ENCODE assay signal across 23 mouse cellular contexts in the genomic region with DNA sequence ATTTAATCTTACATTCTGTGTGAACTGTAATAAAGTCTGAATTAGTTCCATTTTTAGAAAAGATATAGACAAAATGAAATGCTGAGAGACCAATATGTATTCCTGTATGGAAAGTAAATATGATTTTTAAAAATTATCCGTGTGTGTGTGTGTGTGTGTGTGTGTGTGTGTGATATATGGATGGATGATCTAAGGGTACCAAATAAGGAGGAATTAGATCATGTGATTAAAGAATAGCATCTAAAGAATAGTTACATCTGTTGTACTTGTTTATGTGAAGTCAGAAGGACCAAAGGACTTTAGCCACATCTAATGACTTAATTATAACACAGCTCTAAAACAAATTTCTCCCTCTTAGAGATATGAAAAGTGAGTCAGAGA.
"Had no signal": no experiment of that assay in that cellular context is flagged by ENCODE, and none has a peak within 500 bp of the region (broad histone marks: within the 10 kb centered on the region; RNA-seq: fewer than 3 reads in every experiment).

No protein-coding gene starts in this region.

- ATAC-seq: liver, embryonic 12.5 days had no signal

- DNase-seq: kidney, adult 9 months; kidney, postnatal 14 days; kidney, postnatal 4 days; layer of hippocampus, adult 9-11 months; liver; lung, adult 18-20 months; lung, postnatal 10 days; lung, postnatal 36 days; right cerebral cortex, adult 18-20 months; right cerebral cortex, postnatal 14 days; spleen, adult 18-20 months; thymus, postnatal 25 days had no signal

- H3K9ac ChIP-seq: limb, embryonic 13.5 days; liver, embryonic 12.5 days; liver, embryonic 15.5 days; lung, embryonic 15.5 days; midbrain, embryonic 13.5 days; neural tube, embryonic 15.5 days; stomach, embryonic 15.5 days had no signal

- H3K36me3 ChIP-seq: limb, embryonic 10.5 days; limb, embryonic 13.5 days; liver, embryonic 12.5 days; liver, embryonic 15.5 days; lung, embryonic 15.5 days; midbrain, embryonic 10.5 days; midbrain, embryonic 13.5 days; neural tube, embryonic 15.5 days; stomach, embryonic 15.5 days had no signal

- H3K4me3 ChIP-seq: limb, embryonic 10.5 days; limb, embryonic 13.5 days; liver, embryonic 12.5 days; liver, embryonic 15.5 days; lung, embryonic 15.5 days; megakaryocyte, embryonic 14.5 days; midbrain, embryonic 10.5 days; midbrain, embryonic 13.5 days; myocyte; neural tube, embryonic 15.5 days; stomach, embryonic 15.5 days had no signal

- H3K4me2 ChIP-seq: limb, embryonic 13.5 days; liver, embryonic 12.5 days; liver, embryonic 15.5 days; lung, embryonic 15.5 days; midbrain, embryonic 13.5 days; neural tube, embryonic 15.5 days; stomach, embryonic 15.5 days had no signal

- H3K27ac ChIP-seq: limb, embryonic 10.5 days; limb, embryonic 13.5 days; liver, embryonic 12.5 days; liver, embryonic 15.5 days; lung, embryonic 15.5 days; midbrain, embryonic 10.5 days; neural tube, embryonic 15.5 days; stomach, embryonic 15.5 days had no signal

- H3K27me3 ChIP-seq: limb, embryonic 13.5 days; liver, embryonic 12.5 days; liver, embryonic 15.5 days; lung, embryonic 15.5 days; megakaryocyte, embryonic 14.5 days; midbrain, embryonic 13.5 days; neural tube, embryonic 15.5 days; stomach, embryonic 15.5 days had no signal

- H3K9me3 ChIP-seq: limb, embryonic 10.5 days; limb, embryonic 13.5 days; liver, embryonic 12.5 days; liver, embryonic 15.5 days; lung, embryonic 15.5 days; megakaryocyte, embryonic 14.5 days; midbrain, embryonic 10.5 days; midbrain, embryonic 13.5 days; neural tube, embryonic 15.5 days; stomach, embryonic 15.5 days had no signal

- H3K4me1 ChIP-seq: limb, embryonic 13.5 days; liver, embryonic 12.5 days; liver, embryonic 15.5 days; lung, embryonic 15.5 days; megakaryocyte, embryonic 14.5 days; midbrain, embryonic 10.5 days; stomach, embryonic 15.5 days had no signal
